Mouse (Mus musculus): ENCODE results near the gene Nckap5. TPM values are rescaled to one million over a fixed set of nuclear protein-coding genes. Genes with fewer than 3 reads are reported as not detected.
A peak's percentile ranks its signal among the peaks of the same experiment; 100 is the strongest.

The Nckap5 gene
- polyA plus RNA-seq, 2 experiments = 6.8 to 14.9 TPM

GRCm38 (mm10) chr1:126537223-126537757 is 293.3 kb downstream of the Nckap5 start:
- DNase-seq (ENCODE audit: low spot score) = no peak
- H3K27ac ChIP-seq (replicated peaks; ENCODE audit: low read depth, low read length) = no peak overlapping the region
- H3K9ac ChIP-seq (ENCODE audit: low read depth, low read length, severe bottlenecking) = no peak overlapping the region
- ATAC-seq (ENCODE audit: low FRiP score, low read depth) = no peak
- H3K4me3 ChIP-seq (replicated peaks; ENCODE audit: low read length) = no peak overlapping the region
- no peak overlapping the region for H3K4me2 ChIP-seq (replicated peaks; ENCODE audit: low read depth, low read length, severe bottlenecking)
- no peak for TF ChIP-seq POLR2A (IDR thresholded peaks at IDR 0.05; ENCODE audit: borderline replicate concordance, extremely low read depth, insufficient read depth, insufficient read length)
- no peaks in the 10 kb centered on the region for H3K4me1 ChIP-seq (ENCODE audit: control insufficient read depth, insufficient read depth, low read length)
- H3K36me3 ChIP-seq (ENCODE audit: control insufficient read depth, insufficient read depth, low read length) = no peaks in the 10 kb centered on the region
- WGBS = 88% methylated on average over 6 of the region's 6 CpGs
- no peaks in the 10 kb centered on the region for H3K9me3 ChIP-seq (ENCODE audit: control insufficient read depth, low read length)
- H3K27me3 ChIP-seq (ENCODE audit: control insufficient read depth, insufficient read depth, low read length) = no peaks in the 10 kb centered on the region

DNA sequence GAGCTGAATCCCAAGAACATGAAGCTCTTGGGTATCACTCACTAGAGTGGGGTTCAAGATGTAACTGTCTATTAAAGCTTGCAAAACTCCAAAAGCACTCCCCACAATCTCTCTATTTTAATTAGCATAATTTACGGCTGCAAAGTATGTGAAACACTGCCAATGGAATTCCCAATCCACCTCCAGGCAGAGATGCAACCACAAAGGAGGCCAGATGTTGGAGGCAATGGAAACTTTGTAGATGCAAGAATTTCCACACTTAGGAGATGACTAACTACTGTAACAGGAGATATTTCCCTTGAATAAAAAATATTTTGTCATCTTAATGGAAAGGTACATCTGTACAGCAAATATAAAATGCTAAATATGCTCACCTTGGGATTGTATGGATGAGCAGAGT is 295.1 kb downstream of the Nckap5 start:
- Histone ChIP-seq H3K4me2 (replicated peaks; ENCODE audit: low read depth, low read length, severe bottlenecking) (no peak overlapping the region), H3K9me3 (ENCODE audit: control insufficient read depth, low read length) (no peaks in the 10 kb centered on the region), H3K4me3 (replicated peaks; ENCODE audit: low read length) (no peak overlapping the region), H3K27ac (replicated peaks; ENCODE audit: low read depth, low read length) (no peak overlapping the region), H3K9ac (ENCODE audit: low read depth, low read length, severe bottlenecking) (no peak overlapping the region), H3K36me3 (ENCODE audit: control insufficient read depth, insufficient read depth, low read length) (no peaks in the 10 kb centered on the region), H3K4me1 (ENCODE audit: control insufficient read depth, insufficient read depth, low read length) (no peaks in the 10 kb centered on the region), H3K27me3 (ENCODE audit: control insufficient read depth, insufficient read depth, low read length) (no peaks in the 10 kb centered on the region)
- DNase-seq (ENCODE audit: low spot score) = peak; percentile 35
- ATAC-seq (ENCODE audit: low FRiP score, low read depth) = no peak
- 39% methylated on average over 1 of the region's 1 CpGs for WGBS
- no peak for TF ChIP-seq POLR2A (IDR thresholded peaks at IDR 0.05; ENCODE audit: borderline replicate concordance, extremely low read depth, insufficient read depth, insufficient read length)

DNA sequence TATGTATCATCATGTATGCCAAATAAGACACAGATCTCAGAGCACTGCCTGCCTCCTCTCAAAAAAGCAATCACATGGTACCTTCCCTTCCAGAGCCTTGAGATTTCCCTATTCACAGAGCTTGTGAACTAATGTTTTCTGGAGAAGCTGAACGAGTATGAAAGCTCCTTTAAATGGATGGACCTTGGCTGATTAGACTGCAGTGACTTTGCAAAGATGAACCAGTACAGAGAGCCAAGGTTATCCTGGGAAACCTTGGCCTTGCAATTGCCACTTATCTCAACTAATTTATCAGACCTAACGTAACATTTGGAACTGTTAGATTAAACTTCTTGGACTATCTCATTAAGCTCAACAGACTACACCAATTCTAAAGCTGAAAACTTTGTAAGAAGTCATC is 296.6 kb downstream of the Nckap5 start:
- Histone ChIP-seq H3K27ac (replicated peaks; ENCODE audit: low read depth, low read length) (no peak overlapping the region), H3K4me1 (ENCODE audit: control insufficient read depth, insufficient read depth, low read length) (no peaks in the 10 kb centered on the region), H3K9me3 (ENCODE audit: control insufficient read depth, low read length) (no peaks in the 10 kb centered on the region), H3K4me2 (replicated peaks; ENCODE audit: low read depth, low read length, severe bottlenecking) (no peak overlapping the region), H3K36me3 (ENCODE audit: control insufficient read depth, insufficient read depth, low read length) (no peaks in the 10 kb centered on the region), H3K27me3 (ENCODE audit: control insufficient read depth, insufficient read depth, low read length) (no peaks in the 10 kb centered on the region), H3K4me3 (replicated peaks; ENCODE audit: low read length) (no peak overlapping the region), H3K9ac (ENCODE audit: low read depth, low read length, severe bottlenecking) (no peak overlapping the region)
- 81% methylated on average over 2 of the region's 2 CpGs for WGBS
- DNase-seq (ENCODE audit: low spot score) (no peak), ATAC-seq (ENCODE audit: low FRiP score, low read depth) (no peak)
- no peak for TF ChIP-seq POLR2A (IDR thresholded peaks at IDR 0.05; ENCODE audit: borderline replicate concordance, extremely low read depth, insufficient read depth, insufficient read length)

DNA sequence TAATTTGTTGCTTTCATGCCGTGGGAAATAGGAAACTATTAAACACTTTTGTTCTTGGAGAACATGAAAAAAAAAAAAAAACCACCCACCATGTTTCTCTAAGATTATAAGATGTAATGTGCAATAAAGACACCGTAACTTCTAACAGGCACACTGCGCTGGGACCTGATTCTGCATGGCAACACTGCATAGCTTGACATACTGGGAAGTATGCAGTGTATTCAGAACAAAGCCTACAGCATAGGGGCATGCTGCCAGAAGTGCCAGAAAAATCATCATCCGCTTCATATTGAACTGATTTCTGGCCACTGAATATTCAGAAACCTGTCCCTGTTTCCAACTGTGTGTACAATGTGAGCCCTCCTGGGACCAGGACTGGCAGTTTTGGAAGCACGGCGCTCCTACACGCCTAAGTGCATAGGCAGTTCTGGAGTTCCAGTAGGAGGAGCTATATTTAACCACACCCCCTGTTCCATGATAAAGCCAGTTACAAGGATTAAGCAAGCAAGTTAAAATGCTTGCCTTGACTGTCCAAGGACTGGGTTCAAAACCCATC is 302.5 kb downstream of the Nckap5 start:
- no peak for ATAC-seq (ENCODE audit: low FRiP score, low read depth)
- WGBS = 77% methylated on average over 7 of the region's 7 CpGs

DNA sequence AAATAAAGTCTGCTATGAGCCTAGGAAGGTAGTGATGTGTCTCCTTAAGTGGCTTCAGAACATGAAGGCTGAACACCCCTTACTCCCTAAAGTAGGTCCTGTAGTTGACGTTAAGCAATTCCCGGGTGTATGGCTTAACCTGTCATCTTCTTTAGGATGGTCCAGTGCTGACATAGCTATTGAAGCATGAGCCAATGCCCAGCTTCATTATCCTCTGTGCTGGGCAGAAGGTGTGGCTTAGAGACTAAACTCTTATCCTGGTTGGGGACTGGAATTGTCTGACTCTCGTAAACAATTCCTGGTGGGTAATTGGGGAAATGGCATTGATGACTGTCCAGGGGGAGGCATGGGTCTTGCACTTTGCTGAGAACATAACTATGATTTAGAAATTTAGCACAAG is 312.5 kb downstream of the Nckap5 start:
- H3K4me1 ChIP-seq (ENCODE audit: control insufficient read depth, insufficient read depth, low read length) = 0 out of 2 replicates have a peak, but pooled peaks cover 3% of the 10 kb centered on the region
- H3K9ac ChIP-seq (ENCODE audit: low read depth, low read length, severe bottlenecking) = no peak overlapping the region
- DNase-seq (ENCODE audit: low spot score) (no peak), ATAC-seq (ENCODE audit: low FRiP score, low read depth) (no peak)
- no peak overlapping the region for H3K4me2 ChIP-seq (replicated peaks; ENCODE audit: low read depth, low read length, severe bottlenecking)
- no peak overlapping the region for H3K27ac ChIP-seq (replicated peaks; ENCODE audit: low read depth, low read length)
- no peaks in the 10 kb centered on the region for H3K27me3 ChIP-seq (ENCODE audit: control insufficient read depth, insufficient read depth, low read length)
- H3K36me3 ChIP-seq (ENCODE audit: control insufficient read depth, insufficient read depth, low read length) = no peaks in the 10 kb centered on the region
- no peak for TF ChIP-seq POLR2A (IDR thresholded peaks at IDR 0.05; ENCODE audit: borderline replicate concordance, extremely low read depth, insufficient read depth, insufficient read length)
- H3K9me3 ChIP-seq (ENCODE audit: control insufficient read depth, low read length) = no peaks in the 10 kb centered on the region
- H3K4me3 ChIP-seq (replicated peaks; ENCODE audit: low read length) = no peak overlapping the region
- WGBS = 78% methylated on average over 3 of the region's 3 CpGs

More for the DNA sequence above, 302.5 kb downstream of the Nckap5 start:
- DNase-seq (ENCODE audit: low spot score) = no peak
- H3K27me3 ChIP-seq (ENCODE audit: control insufficient read depth, insufficient read depth, low read length) = no peaks in the 10 kb centered on the region
- H3K4me3 ChIP-seq (replicated peaks; ENCODE audit: low read length) = no peak overlapping the region
- no peak overlapping the region for H3K4me2 ChIP-seq (replicated peaks; ENCODE audit: low read depth, low read length, severe bottlenecking)
- no peaks in the 10 kb centered on the region for H3K4me1 ChIP-seq (ENCODE audit: control insufficient read depth, insufficient read depth, low read length)
- no peak overlapping the region for H3K9ac ChIP-seq (ENCODE audit: low read depth, low read length, severe bottlenecking)
- TF ChIP-seq POLR2A (IDR thresholded peaks at IDR 0.05; ENCODE audit: borderline replicate concordance, extremely low read depth, insufficient read depth, insufficient read length) = no peak
- no peak overlapping the region for H3K27ac ChIP-seq (replicated peaks; ENCODE audit: low read depth, low read length)
- no peaks in the 10 kb centered on the region for H3K36me3 ChIP-seq (ENCODE audit: control insufficient read depth, insufficient read depth, low read length)
- no peaks in the 10 kb centered on the region for H3K9me3 ChIP-seq (ENCODE audit: control insufficient read depth, low read length)

All from limb, embryonic 14.5 days (tissue).